Mouse (Mus musculus): Measurements from ENCODE around the gene Psmb4.

- TF ChIP-seq GATA1 (IDR thresholded peaks at IDR 0.05; ENCODE audit: borderline replicate concordance, low read length) (no peak), FLI1 (IDR thresholded peaks at IDR 0.05; ENCODE audit: low read length) (no peak)
Observed at GRCm38 (mm10) chr3:94902747-94903146, 16.0 kb upstream of the Psmb4 start.

Data from megakaryocyte, embryonic 14.5 days (primary cell).